Mouse (Mus musculus) gastrocnemius, postnatal 36 days (tissue): ENCODE results near the gene Jun. TPM values are rescaled to one million over a fixed set of nuclear protein-coding genes. Genes with fewer than 3 reads are reported as not detected.

Source experiments
- total RNA-seq, 2 experiments: library from RNA; stranded (reverse); gene quantifications; 2 replicates each; pipeline ENCODE4 v1.2.3; 2021

Gene Jun
- total RNA-seq, 2 experiments from 2014 or later, result 66.8 to 95.2 TPM

Other genes with a start within 250 kb of the Jun start
- gene Eqtn, start 123.4 kb downstream of the Jun start, total RNA-seq, result under 1 TPM; 0.48 to 0.52 TPM
- 1 to 10 TPM; 7.2 to 9.6 TPM for gene Mysm1, start 73.1 kb downstream of the Jun start, total RNA-seq